Mouse (Mus musculus): ENCODE measurements around the gene Nhlrc2.
"Not testable (repeated sequence)": the region's sequence is repeated elsewhere in the genome, so short reads cannot be mapped to it uniquely, and the experiment has no call there.

- TF ChIP-seq USF1 (IDR thresholded peaks at IDR 0.05; ENCODE audit: low read depth, low read length); TBP (conservative IDR thresholded peaks at IDR 0.05; ENCODE audit: low read depth, low read length); NELFE (IDR thresholded peaks at IDR 0.05; ENCODE audit: low read depth, low read length); POLR2A (IDR thresholded peaks at IDR 0.05; ENCODE audit: low read depth, low read length); MXI1 (IDR thresholded peaks at IDR 0.05; ENCODE audit: low read depth, low read length); CTCF (conservative IDR thresholded peaks at IDR 0.05 in 1 of 2, IDR thresholded peaks at IDR 0.05 in 1 of 2; ENCODE audit: low read depth in 2 of 2, low read length in 2 of 2); EP300 (IDR thresholded peaks at IDR 0.05; ENCODE audit: low read length); SIN3A (IDR thresholded peaks at IDR 0.05; ENCODE audit: low read length); ZC3H11A (IDR thresholded peaks at IDR 0.05; ENCODE audit: low read depth, low read length); CHD1 (IDR thresholded peaks at IDR 0.05; ENCODE audit: low read depth, low read length); MAZ (IDR thresholded peaks at IDR 0.05; ENCODE audit: low read depth, low read length); NRF1 (IDR thresholded peaks at IDR 0.05; ENCODE audit: low read depth, low read length): not testable (repeated sequence)
These were observed 34.5 kb upstream of the Nhlrc2 start for GRCm38 (mm10) chr19:56513527-56513926.
